Mouse (Mus musculus) stomach, adult 2 months (tissue): Measurements from ENCODE around the gene Tspyl3. TPM values are rescaled to one million over a fixed set of nuclear protein-coding genes. Genes with fewer than 3 reads are reported as not detected.

Experiments
- polyA plus RNA-seq: library from polyadenylated mRNA; depleted of rRNA; stranded (reverse); fragments of >200 nt; gene quantifications from 2 replicates; pipeline ENCODE4 v1.2.3, GENCODE M21; 2012; rRNA removed

The Tspyl3 gene
- 0.91 and 1.3 TPM in 2 replicates for polyA plus RNA-seq

DNA sequence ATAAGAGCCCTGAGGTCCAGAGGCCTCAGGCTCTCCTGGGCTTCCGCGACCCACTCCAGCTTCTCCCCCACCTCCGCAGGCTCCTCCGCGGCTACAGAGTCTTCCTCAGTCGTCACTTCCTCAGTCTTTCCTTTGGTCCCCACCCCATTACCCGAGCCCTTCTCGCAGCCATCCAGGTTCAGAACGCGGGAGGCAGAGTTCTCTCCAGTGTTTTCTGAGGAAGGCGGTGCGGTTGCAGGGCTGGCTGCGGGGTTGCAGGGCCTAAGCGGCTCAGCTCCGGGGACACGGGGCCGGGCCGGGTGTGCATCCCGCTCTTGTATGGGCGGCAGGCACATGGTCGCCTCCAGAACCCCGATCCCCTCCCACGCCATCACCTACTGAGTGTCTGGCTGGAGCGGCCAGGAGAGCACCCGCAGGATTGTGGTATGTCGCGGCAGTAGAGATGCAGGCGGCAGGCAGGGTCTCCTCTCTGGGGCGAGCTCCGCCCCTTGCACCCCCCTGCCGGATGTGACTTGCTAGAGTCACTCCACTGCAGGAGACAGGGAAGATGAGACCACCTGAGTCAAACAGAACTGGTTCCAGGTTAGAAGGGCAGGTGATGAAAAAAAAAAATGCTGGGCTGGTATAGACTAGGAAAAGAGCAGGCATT is at the start of gene Tspyl3:
Tspyl3 (minus strand) TSS at position 496 of the 649 bp plus-strand sequence.

DNA sequence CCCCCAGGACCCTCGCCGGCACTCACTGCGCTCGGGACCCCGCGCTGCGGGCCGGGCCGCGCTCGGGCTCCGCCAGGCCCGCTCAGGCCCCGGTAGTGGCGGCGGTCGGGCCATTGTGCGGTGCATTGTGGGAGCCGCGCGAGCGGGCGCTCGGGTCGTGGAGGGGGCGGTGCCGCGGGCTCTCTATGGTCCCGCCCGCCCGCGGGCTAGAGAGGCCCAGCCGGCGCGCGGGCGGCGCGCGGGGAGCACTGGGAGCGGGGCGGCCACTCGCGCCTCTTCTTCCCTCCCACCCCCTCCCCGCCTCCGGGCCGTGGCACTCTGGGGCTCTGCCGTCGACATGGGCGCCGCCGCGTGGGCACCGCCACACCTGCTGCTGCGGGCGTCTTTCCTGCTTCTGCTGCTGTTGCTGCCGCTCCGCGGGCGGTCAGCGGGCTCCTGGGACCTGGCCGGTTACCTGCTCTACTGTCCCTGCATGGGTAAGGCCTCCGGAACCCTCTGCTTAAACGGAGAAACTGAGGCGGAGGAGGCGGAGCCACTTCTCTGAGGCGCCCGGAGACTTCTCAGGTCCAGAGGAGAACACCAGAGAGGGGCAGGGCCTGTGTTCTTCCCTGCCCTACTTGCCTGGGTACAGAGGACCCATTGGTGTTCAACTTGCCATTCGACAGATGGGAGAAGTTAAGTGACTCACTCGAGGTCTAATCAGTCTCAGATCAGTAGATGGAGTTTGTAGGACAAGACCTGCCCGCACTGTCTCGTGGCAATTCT is 16.2 kb upstream of the Tspyl3 start, which contains the start of the genes Plagl2 and Pofut1:
Plagl2 (minus strand) TSS at position 177 of the 765 bp plus-strand sequence.
Pofut1 (plus strand) TSS at position 284 of the 765 bp plus-strand sequence.

Other genes with a start within 250 kb of the Tspyl3 start
- gene Pdrg1, start 210.0 kb downstream of the Tspyl3 start, polyA plus RNA-seq: 12.1 and 14.0 TPM in 2 replicates
- gene Xkr7, start 193.6 kb downstream of the Tspyl3 start, polyA plus RNA-seq: 0.08 and 0.30 TPM in 2 replicates
- gene Ccm2l, start 159.5 kb downstream of the Tspyl3 start, polyA plus RNA-seq: 7.9 and 12.4 TPM in 2 replicates
- 5.2 and 7.3 TPM in 2 replicates for gene Hck, start 117.0 kb downstream of the Tspyl3 start, polyA plus RNA-seq
- 25.3 and 35.7 TPM in 2 replicates for gene Tm9sf4, start 64.1 kb downstream of the Tspyl3 start, polyA plus RNA-seq
- 3.7 and 5.1 TPM in 2 replicates for gene Plagl2, start 16.0 kb upstream of the Tspyl3 start, polyA plus RNA-seq
- 4.0 and 5.0 TPM in 2 replicates for gene Pofut1, start 16.1 kb upstream of the Tspyl3 start, polyA plus RNA-seq
- gene Kif3b, start 66.0 kb upstream of the Tspyl3 start, polyA plus RNA-seq: 1.3 and 1.9 TPM in 2 replicates
- gene Asxl1, start 120.4 kb upstream of the Tspyl3 start, polyA plus RNA-seq: 1.9 and 3.1 TPM in 2 replicates